Mouse (Mus musculus): Measurements from ENCODE around the gene Dcdc2b. TPM values are rescaled to one million over a fixed set of nuclear protein-coding genes. Genes with fewer than 3 reads are reported as not detected.

The Dcdc2b gene
- polyA plus RNA-seq, 1 experiment from 2014 or later, result 2.8 TPM

DNA sequence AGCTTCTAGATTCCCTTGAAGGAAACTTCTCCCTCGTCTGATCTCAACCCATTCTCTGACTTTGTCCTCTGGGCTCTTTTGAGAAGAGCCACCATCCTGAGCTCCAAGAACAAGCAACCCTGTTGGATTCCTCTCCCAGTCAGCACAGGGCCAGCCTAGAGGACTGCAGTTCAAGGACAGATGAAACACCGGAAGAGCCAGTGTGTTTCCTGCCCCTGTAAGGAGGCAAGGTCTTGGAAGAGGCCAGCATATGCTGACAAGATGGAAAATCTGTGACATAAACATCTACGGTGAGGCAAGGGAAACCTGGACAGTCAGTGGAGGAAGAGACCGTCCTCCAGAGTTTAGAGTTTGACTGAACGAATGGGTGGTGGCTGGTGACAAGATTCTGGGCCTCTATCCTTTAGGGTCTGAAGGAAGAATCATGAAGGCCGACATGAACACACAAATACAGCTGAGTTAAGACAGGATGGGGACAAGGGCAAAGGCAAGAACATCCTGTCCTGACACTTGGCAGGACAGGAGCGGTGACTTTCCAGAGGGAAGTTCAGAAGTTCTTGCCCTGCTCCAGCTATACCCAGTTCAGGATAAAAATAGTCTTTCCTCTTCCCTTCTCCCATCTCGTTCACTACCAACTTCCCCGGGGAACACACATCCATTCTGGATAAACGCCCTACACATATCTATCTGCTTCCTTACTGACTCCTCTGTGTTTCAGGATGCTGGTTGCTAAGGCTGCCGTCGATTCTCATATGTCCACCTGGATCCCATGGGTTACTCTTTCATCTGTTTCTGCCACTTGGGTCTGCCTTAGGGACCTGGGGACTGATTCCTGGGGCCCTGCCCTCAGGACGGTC is 41.6 kb downstream of the Dcdc2b start:
- Histone ChIP-seq H3K4me2 (replicated peaks) (no peak overlapping the region), H3K27ac (replicated peaks) (no peak overlapping the region), H3K27me3 (no peaks in the 10 kb centered on the region), H3K4me3 (no peak overlapping the region), H3K36me3 (no peaks in the 10 kb centered on the region), H3K4me1 (peaks cover 7% of the 10 kb centered on the region; the same call in 1 of the 2 replicates), H3K9ac (replicated peaks) (no peak overlapping the region), H3K9me3 (no peaks in the 10 kb centered on the region)
- 89% methylated on average over 13 of the region's 13 CpGs for WGBS
- ATAC-seq (ENCODE audit: low FRiP score, low read depth), result no peak

DNA sequence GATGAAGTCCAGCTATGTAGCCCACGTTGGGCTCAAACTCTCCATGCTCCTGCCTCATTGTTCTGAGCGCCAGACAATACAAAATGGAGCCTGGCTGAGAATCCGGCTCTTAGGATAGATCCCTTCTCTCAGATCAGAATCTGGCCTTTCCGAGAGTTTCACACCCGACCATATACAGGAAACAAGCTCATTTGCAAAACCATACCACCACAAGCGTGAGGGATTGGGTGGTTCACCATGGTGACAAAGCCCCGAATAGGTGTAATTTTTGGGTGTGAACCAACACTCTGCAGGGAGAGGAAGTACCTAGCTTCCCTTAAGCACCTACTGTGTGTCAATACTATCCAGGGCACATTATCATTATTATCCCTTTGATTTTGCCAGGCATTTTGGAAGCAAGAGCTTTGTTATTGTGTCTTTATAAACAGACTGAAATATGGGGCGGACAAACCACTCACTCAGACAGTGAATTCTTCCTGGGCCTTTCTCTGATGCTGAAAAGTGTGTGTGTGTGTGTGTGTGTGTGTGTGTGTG is 42.4 kb downstream of the Dcdc2b start:
- Histone ChIP-seq H3K36me3 (no peaks in the 10 kb centered on the region), H3K4me1 (no peaks in the 10 kb centered on the region), H3K9ac (replicated peaks) (no peak overlapping the region), H3K4me3 (no peak overlapping the region), H3K27ac (replicated peaks) (no peak overlapping the region), H3K27me3 (no peaks in the 10 kb centered on the region), H3K9me3 (no peaks in the 10 kb centered on the region), H3K4me2 (replicated peaks) (no peak overlapping the region)
- no peak for ATAC-seq (ENCODE audit: low FRiP score, low read depth)
- WGBS, result 76% methylated on average over 8 of the region's 8 CpGs

DNA sequence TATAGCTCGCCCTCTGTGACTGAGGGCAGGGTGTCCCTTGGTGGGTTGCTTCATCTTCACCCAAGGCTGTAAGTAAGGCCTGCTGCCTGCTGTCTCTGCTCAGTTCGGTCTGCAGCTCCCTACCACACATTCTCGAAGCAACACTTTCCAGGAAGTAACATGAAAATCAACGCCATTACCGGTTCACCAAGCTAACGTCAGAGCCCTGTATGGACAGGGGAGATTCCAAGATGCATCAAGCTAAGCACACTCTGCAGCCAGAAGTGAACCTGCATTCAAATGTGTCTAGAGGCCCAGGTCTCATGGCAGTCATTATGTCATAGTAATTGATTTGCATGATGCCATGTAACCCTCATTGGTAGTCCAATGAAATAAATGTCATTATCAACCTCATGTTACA is 44.0 kb downstream of the Dcdc2b start:
- no peaks in the 10 kb centered on the region for H3K36me3 ChIP-seq
- no peak for ATAC-seq (ENCODE audit: low FRiP score, low read depth)
- H3K9ac ChIP-seq (replicated peaks), result no peak overlapping the region
- WGBS, result 89% methylated on average over 6 of the region's 6 CpGs
- H3K4me1 ChIP-seq, result no peaks in the 10 kb centered on the region
- H3K4me2 ChIP-seq (replicated peaks), result no peak overlapping the region
- no peak overlapping the region for H3K4me3 ChIP-seq
- no peak overlapping the region for H3K27ac ChIP-seq (replicated peaks)
- H3K9me3 ChIP-seq, result no peaks in the 10 kb centered on the region
- H3K27me3 ChIP-seq, result no peaks in the 10 kb centered on the region

DNA sequence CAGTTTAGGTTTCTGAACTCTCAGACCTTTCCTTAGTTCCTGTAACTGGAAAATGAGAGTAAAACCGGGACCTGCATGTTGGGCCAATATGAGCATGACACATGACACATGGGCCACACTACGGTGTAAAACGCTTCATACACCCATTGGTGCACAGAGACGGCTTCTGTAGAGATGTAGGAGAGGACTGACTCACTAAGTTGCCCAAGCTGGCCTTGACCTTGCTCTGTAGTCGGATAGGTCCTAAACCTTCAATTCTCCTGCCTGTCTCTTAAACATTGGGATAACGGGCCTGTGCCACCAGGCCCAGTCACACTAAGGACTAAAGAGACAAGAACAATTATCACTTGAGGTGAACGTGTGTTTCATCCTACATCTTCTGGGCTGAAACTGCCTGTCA is 45.7 kb downstream of the Dcdc2b start:
- Histone ChIP-seq H3K4me1 (no peaks in the 10 kb centered on the region), H3K9me3 (no peaks in the 10 kb centered on the region), H3K27ac (replicated peaks) (no peak overlapping the region), H3K27me3 (no peaks in the 10 kb centered on the region), H3K9ac (replicated peaks) (no peak overlapping the region), H3K36me3 (no peaks in the 10 kb centered on the region), H3K4me2 (replicated peaks) (no peak overlapping the region), H3K4me3 (no peak overlapping the region)
- ATAC-seq (ENCODE audit: low FRiP score, low read depth), result no peak
- WGBS, result 95% methylated on average over 7 of the region's 7 CpGs

DNA sequence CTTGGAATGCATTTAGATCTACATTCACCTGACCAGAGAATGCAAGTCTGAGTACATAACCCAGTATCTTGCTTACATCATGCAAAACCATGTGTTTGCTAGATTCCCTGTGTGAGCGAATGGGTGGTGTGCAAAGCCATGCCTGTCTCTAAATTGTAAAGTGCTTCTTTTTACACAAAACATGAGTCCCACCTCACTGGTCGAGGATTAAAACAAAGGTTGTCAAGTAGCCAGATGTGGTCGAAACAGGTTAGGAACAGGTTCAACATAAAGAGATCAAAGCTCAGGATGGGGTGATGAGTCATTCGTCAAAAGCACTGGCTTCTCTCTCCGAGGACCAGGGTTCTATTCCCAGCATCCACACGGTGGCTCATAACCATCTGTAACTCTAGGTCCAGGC is 48.9 kb downstream of the Dcdc2b start:
- H3K27ac ChIP-seq (replicated peaks), result no peak overlapping the region
- H3K4me1 ChIP-seq, result no peaks in the 10 kb centered on the region
- ATAC-seq (ENCODE audit: low FRiP score, low read depth), result no peak
- H3K27me3 ChIP-seq, result no peaks in the 10 kb centered on the region
- no peaks in the 10 kb centered on the region for H3K9me3 ChIP-seq
- H3K4me3 ChIP-seq, result no peak overlapping the region
- H3K4me2 ChIP-seq (replicated peaks), result no peak overlapping the region
- no peak overlapping the region for H3K9ac ChIP-seq (replicated peaks)
- WGBS, result 86% methylated on average over 6 of the region's 6 CpGs
- H3K36me3 ChIP-seq, result no peaks in the 10 kb centered on the region

DNA sequence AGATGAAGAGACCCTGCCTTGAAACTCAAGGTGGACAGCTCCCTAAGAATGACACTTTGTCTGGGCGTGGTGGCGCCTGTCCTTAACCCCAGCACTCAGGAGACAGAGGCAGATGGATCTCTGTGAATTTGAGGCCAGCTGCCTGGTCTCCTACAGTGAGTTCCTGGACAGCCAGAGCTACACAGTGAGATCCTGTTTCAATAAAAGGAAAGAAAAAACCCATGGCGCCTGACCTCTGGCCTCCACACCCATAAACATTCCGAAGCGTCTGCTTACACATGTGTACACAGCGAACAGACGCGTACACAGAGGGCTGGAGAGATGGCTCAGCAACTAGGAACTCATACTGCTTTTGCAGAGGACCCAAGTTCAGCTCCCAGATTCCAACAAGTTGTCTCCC is 50.3 kb downstream of the Dcdc2b start:
- ATAC-seq (ENCODE audit: low FRiP score, low read depth), result no peak
- Histone ChIP-seq H3K4me1 (no peaks in the 10 kb centered on the region), H3K9ac (replicated peaks) (no peak overlapping the region), H3K4me2 (replicated peaks) (no peak overlapping the region), H3K4me3 (no peak overlapping the region), H3K27me3 (no peaks in the 10 kb centered on the region), H3K27ac (replicated peaks) (no peak overlapping the region), H3K36me3 (no peaks in the 10 kb centered on the region), H3K9me3 (no peaks in the 10 kb centered on the region)
- WGBS, result 70% methylated on average over 8 of the region's 8 CpGs

DNA sequence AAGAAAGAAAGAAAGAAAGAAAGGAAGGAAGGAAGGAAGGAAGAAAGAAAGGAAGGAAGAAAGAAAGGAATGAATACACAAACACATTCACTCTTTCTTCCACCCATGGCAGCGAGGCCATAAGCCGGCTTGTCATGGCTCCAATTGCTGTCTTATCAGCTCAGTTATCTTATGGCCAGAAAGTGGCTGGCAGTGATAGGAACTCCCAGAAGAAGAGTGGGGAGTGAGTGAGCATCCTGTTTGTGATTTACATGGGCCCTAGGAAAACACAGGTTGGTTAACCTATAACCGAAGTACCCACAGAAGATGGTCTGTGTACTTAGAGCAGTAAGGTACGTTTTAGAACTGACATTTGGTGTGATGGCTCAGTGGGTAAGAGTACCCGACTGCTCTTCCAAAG is 52.9 kb downstream of the Dcdc2b start:
- Histone ChIP-seq H3K4me3 (no peak overlapping the region), H3K9ac (replicated peaks) (no peak overlapping the region), H3K4me2 (replicated peaks) (no peak overlapping the region), H3K27me3 (peaks cover 19% of the 10 kb centered on the region; the same call in 1 of the 2 replicates), H3K27ac (replicated peaks) (no peak overlapping the region), H3K36me3 (no peaks in the 10 kb centered on the region), H3K4me1 (peaks cover 3% of the 10 kb centered on the region; the same call in 1 of the 2 replicates), H3K9me3 (no peaks in the 10 kb centered on the region)
- ATAC-seq (ENCODE audit: low FRiP score, low read depth), result no peak
- WGBS, result 91% methylated on average over 5 of the region's 5 CpGs

Other genes with a start within 250 kb of the Dcdc2b start
- gene Zbtb8a, start 236.1 kb downstream of the Dcdc2b start, polyA plus RNA-seq (2016; fragmentation: Nextera tagmentation; extraction: Ambion mirVana), result 12.1 and 12.2 TPM in 2 replicates
- gene Zbtb8b, start 173.4 kb downstream of the Dcdc2b start, polyA plus RNA-seq (2016; fragmentation: Nextera tagmentation; extraction: Ambion mirVana), result 4.1 and 5.0 TPM in 2 replicates
- 31.9 and 33.7 TPM in 2 replicates for gene Bsdc1, start 152.7 kb downstream of the Dcdc2b start, polyA plus RNA-seq (2016; fragmentation: Nextera tagmentation; extraction: Ambion mirVana)
- not detected in 2 replicates for gene Tssk3, start 123.2 kb downstream of the Dcdc2b start, polyA plus RNA-seq (2016; fragmentation: Nextera tagmentation; extraction: Ambion mirVana)
- not detected in 2 replicates for gene Fam229a, start 123.1 kb downstream of the Dcdc2b start, polyA plus RNA-seq (2016; fragmentation: Nextera tagmentation; extraction: Ambion mirVana)
- 2,082 and 2,101 TPM in 2 replicates for gene Marcksl1, start 100.7 kb downstream of the Dcdc2b start, polyA plus RNA-seq (2016; fragmentation: Nextera tagmentation; extraction: Ambion mirVana)
- 188 and 190 TPM in 2 replicates for gene Hdac1, start 71.5 kb downstream of the Dcdc2b start, polyA plus RNA-seq (2016; fragmentation: Nextera tagmentation; extraction: Ambion mirVana)
- 3.7 and 3.8 TPM in 2 replicates for gene Lck, start 40.6 kb downstream of the Dcdc2b start, polyA plus RNA-seq (2016; fragmentation: Nextera tagmentation; extraction: Ambion mirVana)
- gene Fam167b, start 35.7 kb downstream of the Dcdc2b start, polyA plus RNA-seq (2016; fragmentation: Nextera tagmentation; extraction: Ambion mirVana), result 0.54 TPM in 1 of 2 replicates, not detected in the other
- gene Eif3i, start 13.6 kb downstream of the Dcdc2b start, polyA plus RNA-seq (2016; fragmentation: Nextera tagmentation; extraction: Ambion mirVana), result 196 and 202 TPM in 2 replicates
- gene Tmem234, start 13.6 kb downstream of the Dcdc2b start, polyA plus RNA-seq (2016; fragmentation: Nextera tagmentation; extraction: Ambion mirVana), result 182 and 192 TPM in 2 replicates
- gene Iqcc, start 4.8 kb upstream of the Dcdc2b start, polyA plus RNA-seq (2016; fragmentation: Nextera tagmentation; extraction: Ambion mirVana), result 26.7 and 30.7 TPM in 2 replicates
- gene Ccdc28b, start 9.7 kb upstream of the Dcdc2b start, polyA plus RNA-seq (2016; fragmentation: Nextera tagmentation; extraction: Ambion mirVana), result 88.3 TPM in 2 replicates
- gene Txlna, start 26.8 kb upstream of the Dcdc2b start, polyA plus RNA-seq (2016; fragmentation: Nextera tagmentation; extraction: Ambion mirVana), result 90.3 and 91.8 TPM in 2 replicates
- gene Kpna6, start 58.5 kb upstream of the Dcdc2b start, polyA plus RNA-seq (2016; fragmentation: Nextera tagmentation; extraction: Ambion mirVana), result 15.2 and 16.3 TPM in 2 replicates
- gene Tmem39b, start 82.6 kb upstream of the Dcdc2b start, polyA plus RNA-seq (2016; fragmentation: Nextera tagmentation; extraction: Ambion mirVana), result 17.3 and 21.9 TPM in 2 replicates
- gene Khdrbs1, start 128.0 kb upstream of the Dcdc2b start, polyA plus RNA-seq (2016; fragmentation: Nextera tagmentation; extraction: Ambion mirVana), result 224 and 239 TPM in 2 replicates
- 345 and 375 TPM in 2 replicates for gene Ptp4a2, start 197.0 kb upstream of the Dcdc2b start, polyA plus RNA-seq (2016; fragmentation: Nextera tagmentation; extraction: Ambion mirVana)

Measured in midbrain, embryonic 12.5 days (tissue).